19 mouse cellular contexts compared by ENCODE assay signal in the genomic region with DNA sequence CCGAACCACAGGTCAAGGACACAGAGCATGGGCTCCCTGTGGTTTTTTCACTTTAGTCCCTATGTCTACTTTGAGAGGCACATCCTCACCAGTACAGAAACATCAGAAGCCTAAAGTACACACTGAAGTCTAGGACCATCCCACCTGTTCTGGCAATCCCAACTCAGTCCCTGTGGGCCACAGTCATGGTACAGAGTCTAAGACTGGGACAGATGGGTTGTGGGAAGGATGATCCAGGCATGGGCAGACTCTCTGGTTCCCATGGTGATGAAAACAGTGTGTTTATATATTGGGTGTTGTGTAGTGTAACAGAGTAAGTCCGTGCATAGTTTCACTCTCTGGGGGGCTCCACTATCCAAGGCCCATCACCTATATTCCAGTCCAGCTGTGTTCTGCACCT. TPM values are rescaled to one million over a fixed set of nuclear protein-coding genes. Genes with fewer than 3 reads are reported as not detected.
DNase-seq lines count a peak whose midpoint lies in the region; ATAC-seq lines count a peak whose summit lies in the region.
"Had no signal": no experiment of that assay in that cellular context is flagged by ENCODE, and none has a peak within 500 bp of the region (broad histone marks: within the 10 kb centered on the region; RNA-seq: fewer than 3 reads in every experiment).

No protein-coding gene starts in this region.

- no peaks in the 10 kb centered on the region for H3K9me3 ChIP-seq in intestine, embryonic 14.5 days (ENCODE audit: control insufficient read depth, low read length)
- H3K9me3 ChIP-seq in intestine, embryonic 15.5 days: no peaks in the 10 kb centered on the region
- H3K9me3 ChIP-seq: embryonic facial prominence, embryonic 15.5 days; forebrain, embryonic 10.5 days; hindbrain, embryonic 13.5 days had no signal

- no peaks in the 10 kb centered on the region for H3K36me3 ChIP-seq in intestine, embryonic 14.5 days (ENCODE audit: control insufficient read depth, insufficient read depth, low read length)
- H3K36me3 ChIP-seq in intestine, embryonic 15.5 days: no peaks in the 10 kb centered on the region
- H3K36me3 ChIP-seq: embryonic facial prominence, embryonic 15.5 days; forebrain, embryonic 10.5 days; hindbrain, embryonic 13.5 days had no signal

- WGBS in intestine, embryonic 14.5 days: 81% methylated on average over 2 of the region's 2 CpGs
- WGBS in intestine, embryonic 15.5 days: 74% methylated on average over 2 of the region's 2 CpGs

- no peaks in the 10 kb centered on the region for H3K27me3 ChIP-seq in intestine, embryonic 14.5 days (replicated peaks; ENCODE audit: control insufficient read depth, insufficient read depth, low read length)
- H3K27me3 ChIP-seq in intestine, embryonic 15.5 days (replicated peaks): no peaks in the 10 kb centered on the region
- H3K27me3 ChIP-seq: embryonic facial prominence, embryonic 15.5 days; hindbrain, embryonic 13.5 days had no signal

- H3K27ac ChIP-seq in intestine, embryonic 14.5 days (ENCODE audit: low read depth): no peak overlapping the region
- no peak overlapping the region for H3K27ac ChIP-seq in intestine, embryonic 15.5 days
- H3K27ac ChIP-seq: embryonic facial prominence, embryonic 15.5 days; forebrain, embryonic 10.5 days; hindbrain, embryonic 13.5 days; hindbrain, postnatal 0 days had no signal

- H3K4me2 ChIP-seq in intestine, embryonic 14.5 days (ENCODE audit: low read length): no peak overlapping the region
- no peak overlapping the region for H3K4me2 ChIP-seq in intestine, embryonic 15.5 days (replicated peaks)
- H3K4me2 ChIP-seq: embryonic facial prominence, embryonic 15.5 days; hindbrain, embryonic 13.5 days had no signal

- peak; percentile 33 for DNase-seq in intestine, embryonic 14.5 days (ENCODE audit: low spot score)
- peak; percentile 17 for DNase-seq in testis, postnatal 10 days (ENCODE audit: low spot score)
- no peak for DNase-seq in testis, postnatal 14 days (ENCODE audit: low spot score)
- peak; percentile 42 for DNase-seq in layer of hippocampus, adult 9-10 months (ENCODE audit: low spot score)
- DNase-seq in gastrocnemius, adult 18-20 months (ENCODE audit: low spot score): no peak
- no peak for DNase-seq in lung, postnatal 25 days (ENCODE audit: low spot score)
- DNase-seq: adrenal gland, adult 2 months; adrenal gland, postnatal 25 days; cerebellum, adult 2 months; cerebellum, postnatal 10 days; gastrocnemius, postnatal 14 days; heart, postnatal 14 days had no signal

- no peak for ATAC-seq in intestine, embryonic 14.5 days (replicated peaks; ENCODE audit: low FRiP score, low TSS enrichment, low read depth)
- ATAC-seq in intestine, embryonic 15.5 days: no peak
- ATAC-seq: forebrain, embryonic 14.5 days; hindbrain, postnatal 0 days had no signal

- no peak overlapping the region for H3K4me3 ChIP-seq in intestine, embryonic 14.5 days (ENCODE audit: low read depth, low read length)
- H3K4me3 ChIP-seq in intestine, embryonic 15.5 days (replicated peaks): no peak overlapping the region
- H3K4me3 ChIP-seq: embryonic facial prominence, embryonic 15.5 days; erythroblast, embryonic 14.5 days; forebrain, embryonic 10.5 days; hindbrain, embryonic 13.5 days had no signal

- peaks cover 15% of the 10 kb centered on the region for H3K4me1 ChIP-seq in intestine, embryonic 14.5 days (replicated peaks; ENCODE audit: control insufficient read depth, insufficient read depth, low read length)
- peaks cover 13% of the 10 kb centered on the region; the same call in 1 of the 2 replicates for H3K4me1 ChIP-seq in intestine, embryonic 15.5 days (replicated peaks)
- H3K4me1 ChIP-seq: forebrain, embryonic 10.5 days; hindbrain, embryonic 13.5 days had no signal

- no peak overlapping the region for H3K9ac ChIP-seq in intestine, embryonic 14.5 days (ENCODE audit: low read length)
- no peak overlapping the region for H3K9ac ChIP-seq in intestine, embryonic 15.5 days
- H3K9ac ChIP-seq: embryonic facial prominence, embryonic 15.5 days; hindbrain, embryonic 13.5 days had no signal

RNA-seq across cellular contexts. Expression of a gene that starts 11.4 kb away (rescaled TPM):
- polyA plus RNA-seq in intestine, embryonic 14.5 days (2014; fragmentation: Nextera tagmentation; extraction: Ambion mirVana): 55.6 and 59.1 TPM in 2 replicates
- 49.5 and 54.1 TPM in 2 replicates for polyA plus RNA-seq in intestine, embryonic 15.5 days (2015; fragmentation: Nextera tagmentation; extraction: Ambion mirVana)
- total RNA-seq in gastrocnemius, adult 18-20 months (2021): 10 to 100 TPM in 1 of 2 experiments, 1 to 10 TPM in 1; 4.6 to 11.9 TPM
- polyA plus RNA-seq: erythroblast, embryonic 14.5 days had no signal

Comparison
In these comparisons a context has a peak if more than half of its experiments do, and no peak if none do; other contexts are left out.
1. DNase-seq: peak in intestine, embryonic 14.5 days (single experiment), testis, postnatal 10 days (single experiment) and layer of hippocampus, adult 9-10 months (single experiment); none in testis, postnatal 14 days (single experiment), gastrocnemius, adult 18-20 months (single experiment) and lung, postnatal 25 days (single experiment).